Mouse (Mus musculus): ENCODE measurements around the gene Rnf222.

DNA sequence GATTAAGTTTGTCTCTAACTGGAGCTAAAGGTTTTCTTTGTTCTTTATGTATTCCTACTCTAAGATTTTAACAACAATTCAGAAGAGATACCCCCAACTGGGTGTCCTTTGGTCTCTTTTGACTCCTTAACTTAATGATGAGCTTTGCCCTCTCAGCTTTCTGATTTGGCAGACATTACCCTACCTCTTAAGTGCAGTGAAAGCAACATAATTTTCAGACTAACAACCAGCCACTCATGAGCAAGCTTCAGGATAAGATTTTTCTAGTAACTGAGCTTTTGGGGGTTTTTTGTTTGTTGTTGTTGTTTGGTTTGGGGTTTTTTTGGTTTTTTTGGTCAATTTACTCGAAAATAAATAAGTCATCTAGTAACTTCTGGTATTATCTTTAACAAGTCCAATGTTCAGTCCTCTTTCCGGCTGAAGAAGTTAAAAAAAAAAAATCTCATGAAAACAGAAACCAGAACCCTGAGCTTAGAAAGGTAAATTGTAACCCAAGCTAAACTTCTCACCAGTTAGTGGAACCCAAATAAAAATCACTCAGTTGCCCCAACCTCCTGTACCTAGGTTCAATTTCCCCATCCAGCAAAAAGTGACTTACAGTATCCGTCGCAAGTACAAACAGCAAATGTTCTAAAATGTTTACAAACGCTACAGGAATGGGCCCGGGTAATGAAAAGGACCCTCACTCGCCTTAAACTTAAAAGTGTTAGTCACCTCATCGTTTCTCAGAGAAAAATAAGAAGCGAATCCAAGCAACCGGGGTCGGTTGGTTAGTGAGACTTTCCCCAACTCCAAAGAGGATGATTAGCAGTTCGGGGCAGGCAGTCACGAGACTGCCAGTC is 36.5 kb upstream of the Rnf222 start:
- TF ChIP-seq GATA1 (IDR thresholded peaks at IDR 0.05; ENCODE audit: borderline replicate concordance, low read length) (no peak), FLI1 (IDR thresholded peaks at IDR 0.05; ENCODE audit: low read length) (no peak)
